Mouse (Mus musculus): Measurements from ENCODE around the gene Ifi202b.
A peak's percentile ranks its signal among the peaks of the same experiment; 100 is the strongest.
"Not testable (repeated sequence)": the region's sequence is repeated elsewhere in the genome, so short reads cannot be mapped to it uniquely, and the experiment has no call there.

The Ifi202b gene

DNA sequence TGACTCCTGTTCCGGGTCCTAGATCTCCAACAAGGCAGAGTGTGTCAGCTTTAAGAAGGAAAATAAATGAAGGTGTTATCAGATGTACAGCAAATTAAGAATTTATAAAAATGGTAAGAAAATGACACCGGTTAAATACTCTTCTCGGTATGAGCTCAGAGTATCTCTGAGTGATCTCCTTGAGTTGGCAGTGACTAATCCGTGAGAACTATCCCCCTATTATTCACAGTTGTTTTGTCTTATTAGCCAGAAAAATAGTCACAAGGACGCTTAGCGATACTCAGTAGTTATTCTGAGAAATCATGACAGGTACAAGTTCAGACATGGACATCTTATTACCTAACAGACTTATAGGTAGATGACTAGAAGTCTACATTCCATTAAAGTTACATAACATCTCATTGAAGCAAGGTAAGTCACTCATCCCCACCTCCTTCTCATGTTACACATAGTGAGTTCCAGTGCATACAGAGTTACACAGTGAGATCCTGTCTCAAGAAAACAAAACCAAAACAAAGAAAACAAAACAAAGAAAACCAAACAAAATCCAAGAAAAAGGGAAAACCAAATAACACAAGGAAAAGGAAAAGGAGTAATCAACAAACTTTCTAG is at the start of gene Ifi202b:
Ifi202b (minus strand) TSS at position 51 of the 612 bp plus-strand sequence.
- DNase-seq (ENCODE audit: low read depth), result not testable (repeated sequence)

DNA sequence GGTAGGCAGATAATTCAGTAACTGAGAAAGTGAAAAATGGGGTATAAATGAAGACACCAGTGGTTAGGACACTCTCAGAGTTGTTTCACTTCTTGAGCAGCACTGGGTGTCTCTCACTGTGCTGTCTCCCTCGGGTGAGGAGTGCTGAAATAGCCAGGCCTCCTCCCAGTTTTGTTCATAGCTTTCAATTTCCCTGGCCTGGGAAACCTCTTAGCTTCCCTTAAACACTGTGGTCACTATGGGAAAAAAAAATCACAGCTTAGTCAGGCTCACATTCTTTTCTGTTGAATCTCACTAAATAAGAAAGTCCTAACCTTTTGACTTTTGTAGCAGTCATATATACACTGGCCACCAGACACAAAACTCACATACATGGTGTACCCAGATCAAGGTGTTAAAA is 49.2 kb upstream of the Ifi202b start, which contains the start of gene Ifi205:
Ifi205 (minus strand) TSS at position 113 of the 400 bp plus-strand sequence.
- peak; percentile 53 for DNase-seq (ENCODE audit: low read depth)

- DNase-seq (ENCODE audit: low read depth), result not testable (repeated sequence)
Measured at GRCm38 (mm10) chr1:174007050-174007449, 24.5 kb upstream of the Ifi202b start.

GRCm38 (mm10) chr1:174004352-174005109 is 22.0 kb upstream of the Ifi202b start:
- not testable (repeated sequence) for DNase-seq (ENCODE audit: low read depth)

DNA sequence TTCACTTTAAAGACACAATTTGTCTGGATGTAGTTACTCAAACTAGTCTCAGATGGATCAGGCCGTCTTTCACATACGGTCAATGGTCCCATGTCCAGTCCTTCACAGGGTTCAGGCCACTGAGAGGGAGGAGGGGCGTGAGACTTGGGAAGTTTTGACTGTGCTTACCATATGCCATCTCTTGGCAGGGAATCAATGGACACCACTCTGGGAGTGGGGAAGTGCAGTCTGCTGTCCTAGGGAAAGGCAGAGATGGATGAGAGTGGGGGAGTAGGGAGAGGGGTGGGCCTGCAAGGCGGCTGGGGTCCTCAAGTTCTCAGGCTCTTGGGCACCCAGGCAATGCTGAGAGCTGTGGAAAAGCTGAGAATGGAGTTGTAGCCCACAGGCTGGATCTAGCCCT is 12.5 kb upstream of the Ifi202b start:
- DNase-seq (ENCODE audit: low read depth), result no peak

DNA sequence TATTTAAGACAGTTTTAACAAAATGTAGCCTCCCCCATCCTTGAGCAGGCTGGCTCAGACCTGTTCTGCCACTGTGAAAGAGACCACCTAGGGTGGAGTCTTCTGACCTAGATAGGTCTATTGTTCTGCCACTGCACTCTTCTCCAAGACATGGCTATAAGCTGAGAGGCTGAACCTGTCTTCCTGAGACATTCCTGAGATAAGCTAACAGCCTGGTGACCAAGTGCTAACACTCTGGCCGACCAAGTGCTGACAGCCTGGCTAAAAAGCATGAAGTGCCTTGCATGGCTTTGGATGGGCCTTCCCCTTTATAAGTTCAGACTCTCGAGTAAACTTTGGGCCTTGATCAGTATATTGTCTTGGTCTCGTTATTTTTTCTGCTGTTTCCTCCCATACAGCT is 1.5 kb downstream of the Ifi202b start:
- not testable (repeated sequence) for DNase-seq (ENCODE audit: low read depth)

DNA sequence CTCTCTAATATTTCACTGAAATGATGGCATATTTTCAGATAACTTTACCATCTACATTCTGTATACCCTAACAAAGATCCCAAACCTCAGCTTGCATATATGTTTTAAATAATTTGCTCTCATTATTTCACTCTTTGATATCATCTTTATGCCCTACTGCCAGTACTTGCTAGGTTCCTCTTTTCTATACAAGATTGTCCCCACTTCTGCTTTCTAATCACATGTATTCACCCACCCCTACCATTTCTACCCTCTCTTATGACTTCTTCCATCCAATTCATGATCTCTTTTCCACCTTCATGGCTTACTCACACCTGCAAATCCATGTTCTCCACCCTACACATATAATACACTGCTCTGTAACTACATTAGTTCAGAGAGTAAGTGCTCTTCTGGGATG is 4.9 kb downstream of the Ifi202b start:
- no peak for DNase-seq (ENCODE audit: low read depth)

DNA sequence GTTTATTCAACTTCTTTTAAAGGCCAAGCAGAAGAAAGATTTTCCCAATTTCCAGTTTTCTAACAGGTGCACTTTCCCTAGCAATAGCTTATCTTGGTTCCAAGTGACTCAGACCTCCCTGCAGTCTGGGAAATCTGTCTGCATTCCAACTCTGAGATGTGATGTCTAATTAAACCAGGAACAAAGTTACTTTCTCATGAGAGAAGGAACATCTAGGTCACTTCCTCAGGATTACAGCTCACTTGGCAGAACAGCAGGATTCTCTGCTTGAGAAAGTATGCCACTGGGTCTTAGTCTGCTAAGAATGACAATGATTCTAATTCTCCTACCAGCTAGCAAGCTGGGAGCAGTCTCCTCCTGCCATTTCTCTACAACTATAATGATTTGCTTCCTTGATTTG is 9.4 kb downstream of the Ifi202b start:
- peak; percentile 12 for DNase-seq (ENCODE audit: low read depth)

- not testable (repeated sequence) for DNase-seq (ENCODE audit: low read depth)
Measured at GRCm38 (mm10) chr1:173961491-173961890, 21.1 kb downstream of the Ifi202b start.

GRCm38 (mm10) chr1:173959998-173960397 is 22.5 kb downstream of the Ifi202b start:
- DNase-seq (ENCODE audit: low read depth), result not testable (repeated sequence)

DNA sequence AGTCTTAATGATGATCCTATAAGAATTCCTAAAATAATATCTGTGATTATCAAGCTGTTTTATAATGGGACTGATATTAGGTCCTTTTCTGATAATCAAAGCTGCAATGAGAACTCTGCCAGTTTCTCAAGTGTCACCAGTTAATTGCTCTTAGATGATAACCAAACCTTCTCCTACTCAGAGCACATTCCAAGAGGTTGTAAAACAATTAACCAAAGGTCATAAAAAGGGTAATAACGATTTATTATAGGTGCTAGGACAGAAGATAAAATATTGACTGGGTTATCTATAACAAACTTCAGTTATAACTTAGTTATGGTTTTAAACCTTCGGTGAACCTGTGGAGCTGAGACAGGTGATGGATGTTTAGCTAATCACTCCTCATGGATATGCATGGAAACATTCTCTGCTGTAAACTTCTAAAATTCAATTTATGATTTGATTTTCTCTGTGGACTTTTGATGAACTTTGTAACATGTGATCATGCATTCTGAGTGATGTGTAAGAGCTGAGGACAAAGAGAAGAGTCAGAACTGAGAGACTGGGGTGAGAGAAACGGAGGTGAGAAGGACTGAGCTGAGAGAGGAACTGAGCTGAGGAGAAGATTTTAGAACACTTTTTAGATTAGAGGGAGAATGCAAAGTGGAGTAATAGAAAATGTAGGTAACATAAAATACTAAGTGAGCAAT is 26.6 kb downstream of the Ifi202b start:
- not testable (repeated sequence) for DNase-seq (ENCODE audit: low read depth)

DNA sequence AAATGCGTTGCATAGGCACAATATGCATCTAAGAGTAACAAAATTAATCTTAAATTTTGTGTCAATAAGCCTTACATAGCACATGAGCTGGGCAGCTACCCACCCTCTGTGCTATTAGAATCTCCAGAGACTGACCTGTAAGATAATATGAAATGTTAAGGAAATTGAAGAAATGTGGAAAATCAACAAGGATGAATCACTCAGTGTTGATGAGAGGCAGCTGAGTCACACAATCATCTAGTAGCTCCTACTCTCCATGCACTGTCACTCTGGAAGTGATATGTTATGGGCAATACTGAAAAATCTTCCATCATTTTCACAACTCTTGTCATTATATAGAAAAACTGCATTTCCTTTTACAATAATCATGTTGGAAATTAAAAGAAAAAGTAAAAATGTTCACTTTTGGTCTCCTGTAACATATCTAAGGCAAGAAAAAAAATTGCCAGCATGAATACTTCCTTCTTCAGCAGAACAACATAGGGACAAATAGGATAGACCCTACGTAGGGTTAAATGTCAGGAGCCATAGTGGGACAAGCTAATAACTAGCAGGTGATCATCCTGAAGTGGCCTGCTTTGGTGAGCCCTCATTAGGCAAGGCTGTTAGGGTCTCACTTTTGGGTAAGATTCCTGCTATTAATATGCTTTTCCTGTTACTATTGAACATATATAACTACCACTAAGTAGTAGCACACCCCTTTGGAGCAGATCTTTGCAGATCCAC is 27.3 kb downstream of the Ifi202b start:
- DNase-seq (ENCODE audit: low read depth), result no peak

DNA sequence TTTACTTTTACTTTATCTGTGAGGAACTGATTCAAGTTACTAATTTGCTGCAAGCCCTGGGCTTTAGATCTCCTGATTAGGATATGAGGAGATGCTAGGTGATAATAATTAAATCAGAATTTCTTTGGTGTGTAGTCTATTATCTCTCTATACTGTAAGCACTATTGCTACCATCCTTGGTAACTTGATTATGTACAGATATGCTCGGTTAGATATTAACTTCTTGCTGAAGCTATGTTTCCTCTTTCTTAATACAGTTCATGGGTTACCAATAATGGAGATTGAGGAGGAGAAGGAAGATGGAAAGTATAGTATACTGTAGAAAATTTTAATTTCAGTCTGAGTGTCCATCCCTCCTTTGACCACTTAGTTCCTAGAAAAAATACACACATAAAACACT is 29.0 kb downstream of the Ifi202b start:
- no peak for DNase-seq (ENCODE audit: low read depth)

DNA sequence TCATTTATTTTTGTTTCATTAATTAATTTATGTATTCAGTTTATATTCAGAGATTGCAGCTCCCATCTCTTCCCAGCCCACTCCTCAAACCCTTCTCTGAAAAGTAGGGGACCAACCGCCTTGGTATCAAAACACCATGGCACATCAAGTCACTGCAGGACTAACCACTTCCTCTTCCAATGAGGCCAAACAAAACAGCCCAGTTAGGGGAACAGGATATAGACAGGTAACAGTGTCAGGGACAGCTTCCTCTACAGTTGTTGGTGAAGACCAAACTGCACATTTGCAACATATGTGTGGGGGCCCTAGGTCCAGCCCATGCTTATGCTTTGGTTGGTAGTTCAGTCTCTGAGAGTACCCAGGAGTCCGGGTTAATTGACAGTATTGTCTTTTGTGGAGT is 33.5 kb downstream of the Ifi202b start:
- DNase-seq (ENCODE audit: low read depth), result not testable (repeated sequence)

DNA sequence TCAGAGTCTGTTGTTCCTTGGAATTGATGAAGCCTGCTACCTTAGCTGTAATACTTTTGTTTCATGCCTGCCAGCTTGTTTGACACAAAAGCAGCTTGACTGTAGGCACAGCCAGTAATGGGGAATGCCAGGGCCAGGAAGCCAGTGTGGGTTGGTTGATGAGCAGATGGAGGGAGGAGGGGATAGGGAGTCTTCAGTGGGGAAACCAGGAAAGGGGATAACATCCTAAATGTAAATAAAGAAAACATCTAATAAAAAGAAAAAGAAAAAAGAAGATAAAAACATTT is 39.8 kb downstream of the Ifi202b start:
- DNase-seq (ENCODE audit: low read depth), result not testable (repeated sequence)

- DNase-seq (ENCODE audit: low read depth), result not testable (repeated sequence)
Measured at GRCm38 (mm10) chr1:173941924-173942779, 40.4 kb downstream of the Ifi202b start, which contains the start of the genes Mndal and Ifi203. Gene Mndal, minus strand, starts transcription at chr1:173942491. Gene Ifi203, minus strand, starts transcription at chr1:173942672.

DNA sequence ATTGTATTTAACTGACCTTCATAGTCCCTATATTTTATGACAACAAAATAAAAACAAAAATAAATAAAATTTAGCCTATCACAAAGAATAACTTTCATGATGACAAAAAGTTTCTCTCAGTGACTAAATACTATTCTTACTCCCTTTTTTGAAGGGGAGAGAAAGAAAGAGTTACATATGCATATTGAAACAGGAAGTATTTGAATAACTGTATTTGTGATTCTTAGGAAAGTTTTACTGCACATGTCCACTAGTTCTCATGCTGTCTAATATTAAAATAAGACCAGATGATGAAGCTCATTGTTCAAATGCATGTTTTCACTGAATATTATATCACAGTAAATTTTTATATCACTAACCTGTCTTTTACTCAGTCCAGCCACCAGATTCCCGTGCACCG is 41.0 kb downstream of the Ifi202b start:
- DNase-seq (ENCODE audit: low read depth), result not testable (repeated sequence)

- not testable (repeated sequence) for DNase-seq (ENCODE audit: low read depth)
Measured at GRCm38 (mm10) chr1:173919279-173919678, 63.3 kb downstream of the Ifi202b start.

GRCm38 (mm10) chr1:173914559-173914958 is 68.0 kb downstream of the Ifi202b start:
- no peak for DNase-seq (ENCODE audit: low read depth)

DNA sequence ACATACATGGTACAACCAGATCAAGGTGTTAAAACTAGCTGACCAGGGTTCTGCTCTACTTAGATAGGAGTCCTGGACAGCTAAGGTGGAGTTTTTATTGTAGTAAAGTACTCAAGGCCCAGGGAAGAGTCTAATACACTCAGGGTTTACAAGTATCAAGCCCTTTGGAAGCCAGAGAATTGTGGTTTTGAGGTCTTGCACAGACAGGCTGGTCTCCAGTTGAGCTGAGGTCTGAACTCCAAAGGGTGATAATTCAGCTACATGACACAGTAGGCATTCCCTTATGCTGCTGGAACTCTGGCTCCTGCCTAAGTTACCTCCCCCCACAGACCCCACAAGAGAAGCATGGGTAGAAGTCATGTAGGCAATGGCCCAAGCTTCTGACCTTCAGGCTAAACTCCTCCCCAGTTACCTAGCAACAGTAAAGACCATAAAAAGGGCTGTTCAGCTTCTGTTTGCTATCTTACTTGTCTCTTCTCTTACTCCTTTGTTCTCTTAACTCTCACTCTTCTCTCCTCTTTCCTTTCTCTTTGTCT is 69.2 kb downstream of the Ifi202b start:
- DNase-seq (ENCODE audit: low read depth), result peak; percentile 51

Measured in fibroblast of lung, adult 2 months (primary cell).